6 mouse cellular contexts compared by ENCODE assay signal in genomic region chr11:87261705-87262104, GRCm38 (mm10).
DNase-seq lines count a peak whose midpoint lies in the region; ATAC-seq and TF ChIP-seq lines count a peak whose summit lies in the region.
"Not testable (repeated sequence)": the region's sequence is repeated elsewhere in the genome, so short reads cannot be mapped to it uniquely, and the experiment has no call there.

No protein-coding gene starts in this region.

- H3K27ac ChIP-seq in heart, adult 2 months; kidney, postnatal 0 days; liver, postnatal 0 days (ENCODE audit: low read depth); midbrain, postnatal 0 days (ENCODE audit: low read depth, low read length): not testable (repeated sequence)

- not testable (repeated sequence) for H3K4me3 ChIP-seq in E14TG2a.4 (replicated peaks; ENCODE audit: low read length); heart, adult 2 months; kidney, postnatal 0 days (replicated peaks; ENCODE audit: low read depth, low read length); liver, postnatal 0 days (ENCODE audit: low read depth, low read length); midbrain, postnatal 0 days (ENCODE audit: low read depth, low read length)

- intact Hi-C loops in heart, adult 2 months (cut with DNase I): not testable (repeated sequence)

- peak; percentile 14; the same call in 1 of the 2 replicates for TF ChIP-seq CTCF in E14TG2a.4 (conservative IDR thresholded peaks at IDR 0.05; ENCODE audit: low read length)
- peak; percentile 45 for TF ChIP-seq CTCF in heart, adult 2 months (IDR thresholded peaks at IDR 0.05)
- TF ChIP-seq CTCF in kidney, postnatal 0 days (IDR thresholded peaks at IDR 0.05; ENCODE audit: low read depth): peak; percentile 20; the same call in 1 of the 2 replicates
- TF ChIP-seq CTCF in liver, postnatal 0 days (IDR thresholded peaks at IDR 0.05; ENCODE audit: low read depth): peak; percentile 27
- peak; percentile 44 for TF ChIP-seq CTCF in midbrain, postnatal 0 days (IDR thresholded peaks at IDR 0.05)

- 74% methylated on average over 4 of the region's 4 CpGs for WGBS in heart, adult 2 months
- WGBS in kidney, postnatal 0 days: 76% methylated on average over 4 of the region's 4 CpGs
- WGBS in liver, postnatal 0 days (ENCODE audit: insufficient replicate concordance): 70% methylated on average over 4 of the region's 4 CpGs
- 82% methylated on average over 4 of the region's 4 CpGs for WGBS in midbrain, postnatal 0 days

- not testable (repeated sequence) for H3K9me3 ChIP-seq in E14TG2a.4 (ENCODE audit: low read length); kidney, postnatal 0 days (replicated peaks; ENCODE audit: low read length); liver, postnatal 0 days (ENCODE audit: low read length); midbrain, postnatal 0 days (ENCODE audit: low read length)

- not testable (repeated sequence) for ATAC-seq in kidney, postnatal 0 days (replicated peaks; ENCODE audit: low FRiP score, low read depth); liver, postnatal 0 days; midbrain, postnatal 0 days (ENCODE audit: low FRiP score)

- not testable (repeated sequence) for H3K36me3 ChIP-seq in E14TG2a.4 (ENCODE audit: insufficient read depth, low read length); heart, adult 2 months (ENCODE audit: control insufficient read depth, insufficient read depth, low read length); kidney, postnatal 0 days (ENCODE audit: insufficient read depth, low read length); liver, postnatal 0 days (replicated peaks; ENCODE audit: insufficient read depth, low read length); midbrain, postnatal 0 days (ENCODE audit: insufficient read depth, low read length)

- not testable (repeated sequence) for H3K4me2 ChIP-seq in kidney, postnatal 0 days (ENCODE audit: low read length); liver, postnatal 0 days (ENCODE audit: low read depth, low read length); midbrain, postnatal 0 days (ENCODE audit: low read depth, low read length, poor library complexity, severe bottlenecking)

- H3K9ac ChIP-seq in heart, adult 2 months (ENCODE audit: low read depth, low read length); kidney, postnatal 0 days (ENCODE audit: low read depth, low read length); liver, postnatal 0 days (replicated peaks); midbrain, postnatal 0 days (replicated peaks; ENCODE audit: low read length, poor library complexity, severe bottlenecking): not testable (repeated sequence)

- TF ChIP-seq EP300 in heart, adult 2 months (IDR thresholded peaks at IDR 0.05; ENCODE audit: insufficient read depth, low read depth, low read length); liver, postnatal 0 days (IDR thresholded peaks at IDR 0.05; ENCODE audit: low read depth): not testable (repeated sequence)

- DNase-seq in ZHBTc4 (ENCODE audit: low read depth, low spot score): peak; percentile 13
- not testable (repeated sequence) for DNase-seq in heart, adult 2 months; kidney, postnatal 0 days (ENCODE audit: low spot score); liver, postnatal 0 days; midbrain, postnatal 0 days (ENCODE audit: low spot score)

- not testable (repeated sequence) for H3K27me3 ChIP-seq in E14TG2a.4 (ENCODE audit: insufficient read depth, low read length); heart, adult 2 months (ENCODE audit: control insufficient read depth, insufficient read depth, low read length); kidney, postnatal 0 days (ENCODE audit: insufficient read depth, low read length); liver, postnatal 0 days (ENCODE audit: insufficient read depth, low read length); midbrain, postnatal 0 days (ENCODE audit: insufficient read depth, low read length)

- not testable (repeated sequence) for TF ChIP-seq POLR2A in heart, adult 2 months (IDR thresholded peaks at IDR 0.05; ENCODE audit: insufficient read depth, low read depth, low read length)

- H3K4me1 ChIP-seq in E14TG2a.4 (replicated peaks; ENCODE audit: low read depth, low read length); heart, adult 2 months (ENCODE audit: control insufficient read depth, insufficient read depth, low read length); kidney, postnatal 0 days (replicated peaks; ENCODE audit: insufficient read depth, low read length); liver, postnatal 0 days (ENCODE audit: insufficient read depth); midbrain, postnatal 0 days (ENCODE audit: insufficient read depth, low read length): not testable (repeated sequence)

- H3K79me2 ChIP-seq in heart, adult 2 months (replicated peaks; ENCODE audit: control insufficient read depth, insufficient read depth, low read length): not testable (repeated sequence)
